Mouse (Mus musculus) lung, embryonic 16.5 days (tissue): ENCODE data around the gene Csnk1d. TPM values are rescaled to one million over a fixed set of nuclear protein-coding genes. Genes with fewer than 3 reads are reported as not detected.
A peak's percentile ranks its signal among the peaks of the same experiment; 100 is the strongest.

Source experiments
- ATAC-seq: fragments of 200-750 bp; cut with Nextera tagmentation; 2 replicates; pipeline ENCODE4 v1.8.0; 2017; ENCODE audit warnings: low read depth, mild to moderate bottlenecking, moderate library complexity
- H3K27ac ChIP-seq: fragments of 300-500 bp; sonication (generic); 2 replicates; pipeline ENCODE4 v1.5.1; 2014; ENCODE audit warnings: mild to moderate bottlenecking, control low read depth, low read length
- H3K27me3 ChIP-seq: fragments of 300-500 bp; sonication (generic); 2 replicates; pipeline ENCODE4 v1.6.1; 2014; ENCODE audit warnings: low read depth, low read length, mixed read lengths; ENCODE audit not compliant: control insufficient read depth, insufficient read depth
- H3K36me3 ChIP-seq: fragments of 300-500 bp; sonication (generic); 2 replicates; pipeline ENCODE4 v1.6.1; 2014; ENCODE audit warnings: low read length; ENCODE audit not compliant: control insufficient read depth, insufficient read depth
- H3K4me1 ChIP-seq: fragments of 300-500 bp; sonication (generic); replicated peaks from 2 replicates; pipeline ENCODE4 v1.6.1; 2014; ENCODE audit warnings: low read length, mixed read lengths; ENCODE audit not compliant: control insufficient read depth, insufficient read depth
- H3K4me2 ChIP-seq: fragments of 300-500 bp; sonication (generic); 2 replicates; pipeline ENCODE4 v1.6.1; 2014; ENCODE audit warnings: low read depth, low read length, control low read depth
- H3K4me3 ChIP-seq: fragments of 300-500 bp; sonication (generic); 2 replicates; pipeline ENCODE4 v1.5.1; 2014; ENCODE audit warnings: mild to moderate bottlenecking, low read length, control low read depth
- H3K9ac ChIP-seq: fragments of 300-500 bp; sonication (generic); 2 replicates; pipeline ENCODE4 v1.6.1; 2014; ENCODE audit warnings: low read length, control low read depth
- H3K9me3 ChIP-seq: fragments of 300-500 bp; sonication (generic); 2 replicates; pipeline ENCODE4 v1.6.1; 2016; ENCODE audit warnings: low read length; ENCODE audit not compliant: control insufficient read depth
- WGBS: fragments of 180-500 bp; shearing (Covaris S2); extraction: QIAGEN DNeasy Blood & Tissue Kit; methylation state at CpG from one replicate; pipeline ENCODE4 v1.1.7; 2014; 5-methylcytosine and 5-hydroxymethylcytosine counted together
- polyA plus RNA-seq: library from polyadenylated mRNA; unstranded; fragments of >200 nt; fragmentation: Nextera tagmentation; extraction: Ambion mirVana; gene quantifications from 2 replicates; pipeline ENCODE4 v1.2.1, GENCODE M21; 2015

Csnk1d gene
- polyA plus RNA-seq: 120 and 121 TPM in 2 replicates

GRCm38 (mm10) chr11:120990951-120991526 lies at the start of gene Csnk1d:
Gene Csnk1d, minus strand, starts transcription at chr11:120991330.
- Histone ChIP-seq H3K9me3 (no peaks in the 10 kb centered on the region), H3K36me3 (peaks cover 10% of the 10 kb centered on the region), H3K27me3 (no peaks in the 10 kb centered on the region), H3K4me1 (peaks cover 29% of the 10 kb centered on the region), H3K9ac (peak within 1 kb of the TSS; percentile 100), H3K27ac (peak within 1 kb of the TSS; percentile 96), H3K4me2 (peak within 1 kb of the TSS; percentile 97), H3K4me3 (peak within 1 kb of the TSS; percentile 98)
- WGBS: under 1% methylated on average over 58 of the region's 59 CpGs
- peak; percentile 93 for ATAC-seq

DNA sequence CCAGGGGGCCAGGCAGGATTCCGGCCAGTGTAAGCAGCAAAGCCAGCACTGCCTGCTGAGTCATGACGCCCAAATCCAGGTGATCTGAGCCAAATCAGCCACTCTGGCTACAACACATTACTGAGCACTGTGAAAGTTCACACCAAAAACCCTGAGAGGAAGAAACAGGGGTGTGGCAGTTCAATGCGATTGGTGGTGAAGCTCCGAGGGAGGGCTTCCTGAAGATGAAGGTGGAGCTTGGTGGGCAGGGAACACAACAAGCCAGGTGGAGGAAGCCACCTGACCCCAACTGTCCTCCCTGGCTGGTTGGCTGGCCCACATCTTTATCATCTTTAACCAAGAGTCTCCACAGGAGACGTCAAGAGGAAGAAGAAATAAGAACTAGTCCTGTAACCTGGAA lies 48.2 kb upstream of the Csnk1d start, which contains the start of gene Cd7:
Cd7 (minus strand) TSS at position 117 of the 400 bp plus-strand sequence.
- no peak for ATAC-seq
- Histone ChIP-seq H3K27me3 (no peaks in the 10 kb centered on the region; the same call in 1 of the 2 replicates), H3K36me3 (no peaks in the 10 kb centered on the region), H3K27ac (no peak within 1 kb of the TSS), H3K9me3 (no peaks in the 10 kb centered on the region), H3K4me2 (no peak within 1 kb of the TSS), H3K4me1 (no peaks in the 10 kb centered on the region), H3K9ac (no peak within 1 kb of the TSS), H3K4me3 (no peak within 1 kb of the TSS)
- 51% methylated on average over 5 of the region's 5 CpGs for WGBS

DNA sequence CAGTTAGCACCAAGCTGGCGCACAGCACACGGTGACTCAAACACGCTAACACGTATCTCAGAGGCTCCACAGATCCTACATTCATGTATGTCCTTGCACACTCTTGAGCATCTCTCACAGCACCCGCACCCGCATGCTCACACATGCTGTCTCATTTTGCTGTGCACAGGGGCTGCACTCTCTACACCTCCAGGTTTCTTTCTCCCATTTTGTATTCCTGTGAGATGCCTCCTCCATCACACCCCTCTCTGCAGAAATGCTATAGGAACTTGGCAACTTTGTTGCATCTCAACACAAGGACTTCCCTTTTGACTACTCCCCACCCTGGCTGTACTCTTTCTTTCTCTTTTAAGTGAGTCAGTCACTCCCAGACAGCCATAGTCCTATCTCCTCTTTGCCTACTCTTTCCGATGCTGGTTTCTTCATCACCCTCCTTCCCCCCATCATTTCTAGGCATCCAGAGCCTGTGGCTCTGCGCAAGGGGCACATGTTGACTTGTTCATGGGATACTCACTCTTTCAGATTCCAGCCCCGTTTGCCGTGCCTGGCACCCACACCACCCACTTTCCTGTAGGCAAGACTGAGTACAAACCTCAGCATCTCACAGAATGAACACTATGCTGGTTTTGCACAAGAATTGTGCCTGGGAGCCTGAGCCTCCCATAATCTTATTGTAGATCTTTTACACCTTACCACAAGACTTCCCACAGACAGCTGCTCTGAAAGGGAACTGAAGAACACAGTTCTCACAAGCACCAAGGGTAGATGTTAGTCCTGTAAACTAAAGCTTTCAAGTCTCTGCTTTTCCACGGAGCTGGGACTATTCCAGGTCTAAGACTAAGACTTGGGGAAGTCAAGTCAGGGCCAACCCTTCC lies 47.5 kb upstream of the Csnk1d start:
- no peak overlapping the region for H3K4me2 ChIP-seq
- WGBS: 88% methylated on average over 11 of the region's 11 CpGs
- H3K9ac ChIP-seq: no peak overlapping the region
- no peak overlapping the region for H3K4me3 ChIP-seq
- H3K9me3 ChIP-seq: no peaks in the 10 kb centered on the region
- no peak for ATAC-seq
- no peak overlapping the region for H3K27ac ChIP-seq
- H3K4me1 ChIP-seq: no peaks in the 10 kb centered on the region
- no peaks in the 10 kb centered on the region; the same call in 1 of the 2 replicates for H3K27me3 ChIP-seq
- H3K36me3 ChIP-seq: no peaks in the 10 kb centered on the region

DNA sequence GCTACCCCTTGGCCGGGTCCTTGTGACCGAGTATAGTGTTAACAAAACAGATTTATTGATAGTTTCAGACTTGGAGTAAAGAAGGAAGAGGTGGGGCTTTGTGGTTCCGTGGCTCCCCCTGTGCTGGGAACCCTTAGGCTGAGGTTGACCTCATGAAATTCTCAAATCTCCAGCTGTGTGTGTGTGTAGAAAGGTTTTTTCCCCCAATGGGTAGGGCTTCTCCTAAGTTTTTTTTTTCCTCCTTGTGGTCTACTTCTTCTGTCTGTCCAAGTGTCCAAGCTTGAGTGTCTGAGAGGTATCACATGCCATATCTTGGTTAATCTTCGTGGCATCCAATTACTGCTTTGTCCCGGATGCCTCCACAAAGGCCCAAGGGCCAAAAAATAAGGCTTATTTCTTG lies 42.0 kb upstream of the Csnk1d start:
- 71% methylated on average over 5 of the region's 5 CpGs for WGBS
- ATAC-seq: no peak
- H3K9me3 ChIP-seq: no peaks in the 10 kb centered on the region

DNA sequence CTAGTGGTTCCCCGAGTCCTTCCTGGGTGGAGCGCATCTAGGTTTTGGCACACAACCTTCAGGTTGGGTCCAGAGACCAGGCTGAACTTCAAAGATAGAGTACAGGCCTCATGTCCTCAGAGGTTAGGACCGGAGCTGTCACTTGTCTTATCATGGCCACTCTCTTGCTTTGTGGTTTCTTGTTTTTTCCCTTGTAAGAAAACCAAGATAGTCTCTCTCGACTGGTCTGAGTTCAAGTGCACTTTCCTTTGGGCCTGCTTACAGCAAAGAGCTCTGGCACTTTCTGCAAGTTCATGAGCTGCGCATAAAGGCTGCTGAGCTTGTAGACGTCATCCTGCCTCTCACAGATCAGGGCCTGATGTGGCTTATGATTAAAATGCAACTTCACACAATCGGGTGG lies 36.1 kb upstream of the Csnk1d start:
- Histone ChIP-seq H3K4me3 (no peak overlapping the region), H3K27ac (no peak overlapping the region), H3K4me1 (no peaks in the 10 kb centered on the region), H3K9me3 (no peaks in the 10 kb centered on the region), H3K9ac (no peak overlapping the region), H3K27me3 (no peaks in the 10 kb centered on the region), H3K36me3 (no peaks in the 10 kb centered on the region), H3K4me2 (no peak overlapping the region)
- 82% methylated on average over 7 of the region's 7 CpGs for WGBS
- ATAC-seq: no peak

More for the DNA sequence above, 42.0 kb upstream of the Csnk1d start:
- Histone ChIP-seq H3K9ac (no peak overlapping the region), H3K4me3 (no peak overlapping the region), H3K4me1 (no peaks in the 10 kb centered on the region), H3K27ac (no peak overlapping the region), H3K27me3 (no peaks in the 10 kb centered on the region), H3K36me3 (no peaks in the 10 kb centered on the region), H3K4me2 (no peak overlapping the region)

DNA sequence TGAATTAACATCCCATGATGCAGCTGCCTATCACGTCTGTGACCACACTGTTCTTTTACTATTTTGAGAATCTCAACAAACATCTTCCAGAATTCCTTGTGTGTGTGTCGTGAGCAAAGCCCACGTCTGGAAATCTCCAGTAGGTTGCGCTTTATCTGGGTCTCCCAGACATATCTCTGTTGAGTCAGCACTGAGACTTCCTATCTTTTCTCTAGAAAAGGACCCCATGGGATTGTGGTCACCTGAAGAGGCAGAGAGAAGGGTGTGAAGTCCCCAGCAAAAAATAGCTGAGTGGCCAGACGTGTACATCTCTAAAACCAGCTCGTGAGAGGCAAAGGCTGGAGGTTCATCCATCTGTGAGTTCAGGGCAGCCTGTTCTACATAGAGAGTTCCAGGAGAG lies 33.0 kb upstream of the Csnk1d start:
- Histone ChIP-seq H3K4me1 (no peaks in the 10 kb centered on the region), H3K36me3 (no peaks in the 10 kb centered on the region), H3K9ac (no peak overlapping the region), H3K27ac (no peak overlapping the region), H3K27me3 (no peaks in the 10 kb centered on the region), H3K9me3 (no peaks in the 10 kb centered on the region), H3K4me2 (no peak overlapping the region), H3K4me3 (no peak overlapping the region)
- WGBS: 51% methylated on average over 6 of the region's 6 CpGs
- ATAC-seq: no peak

DNA sequence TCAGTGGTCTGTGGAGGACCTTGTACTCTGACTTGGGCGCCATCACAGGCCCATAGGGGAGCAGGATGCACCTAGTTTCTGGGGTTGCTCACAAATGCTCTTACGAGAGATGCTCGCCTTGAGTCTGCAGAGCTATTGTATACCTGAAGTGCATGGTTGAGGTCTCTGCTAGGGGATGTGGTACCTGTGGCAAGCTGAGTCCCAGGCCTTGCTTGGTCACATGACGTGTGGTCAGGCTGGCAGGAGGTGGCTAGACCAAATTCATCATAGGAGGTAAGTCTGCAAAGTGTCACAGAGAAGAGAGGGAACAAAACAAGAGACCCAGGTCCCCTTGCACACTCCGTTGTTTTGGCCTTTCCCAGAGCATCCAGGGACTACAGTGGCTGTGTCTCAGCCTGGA lies 28.4 kb upstream of the Csnk1d start:
- Histone ChIP-seq H3K4me2 (no peak overlapping the region), H3K27ac (no peak overlapping the region), H3K4me3 (no peak overlapping the region), H3K4me1 (peaks cover 13% of the 10 kb centered on the region), H3K36me3 (no peaks in the 10 kb centered on the region), H3K27me3 (no peaks in the 10 kb centered on the region), H3K9ac (no peak overlapping the region), H3K9me3 (no peaks in the 10 kb centered on the region)
- ATAC-seq: no peak
- WGBS: 83% methylated on average over 5 of the region's 5 CpGs

DNA sequence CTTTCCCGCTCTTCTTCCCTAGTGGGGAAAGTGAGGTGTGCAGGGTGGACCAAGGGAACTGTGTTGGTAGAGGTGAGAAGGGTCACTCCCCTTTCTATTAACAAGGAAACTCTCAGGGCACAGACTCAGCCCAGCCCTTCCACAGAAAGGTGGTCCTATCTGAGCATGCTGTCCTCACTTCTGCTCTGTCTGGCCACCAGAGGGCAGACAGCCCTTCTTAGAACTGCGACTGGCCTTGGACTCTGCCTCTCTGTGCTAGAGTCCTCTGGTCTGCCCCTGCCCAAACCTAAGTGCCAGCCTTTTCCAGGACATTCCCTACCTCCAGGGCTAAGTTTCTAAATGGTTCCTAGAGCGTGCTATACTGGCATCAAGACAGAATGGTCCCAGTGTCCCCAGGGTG lies 26.6 kb upstream of the Csnk1d start:
- H3K4me1 ChIP-seq: peaks cover 13% of the 10 kb centered on the region
- H3K36me3 ChIP-seq: no peaks in the 10 kb centered on the region
- ATAC-seq: peak; percentile 81
- H3K9me3 ChIP-seq: no peaks in the 10 kb centered on the region
- H3K4me2 ChIP-seq: no peak overlapping the region
- WGBS: 37% methylated on average over 3 of the region's 3 CpGs
- H3K27me3 ChIP-seq: no peaks in the 10 kb centered on the region
- no peak overlapping the region for H3K4me3 ChIP-seq
- H3K9ac ChIP-seq: no peak overlapping the region
- H3K27ac ChIP-seq: no peak overlapping the region

DNA sequence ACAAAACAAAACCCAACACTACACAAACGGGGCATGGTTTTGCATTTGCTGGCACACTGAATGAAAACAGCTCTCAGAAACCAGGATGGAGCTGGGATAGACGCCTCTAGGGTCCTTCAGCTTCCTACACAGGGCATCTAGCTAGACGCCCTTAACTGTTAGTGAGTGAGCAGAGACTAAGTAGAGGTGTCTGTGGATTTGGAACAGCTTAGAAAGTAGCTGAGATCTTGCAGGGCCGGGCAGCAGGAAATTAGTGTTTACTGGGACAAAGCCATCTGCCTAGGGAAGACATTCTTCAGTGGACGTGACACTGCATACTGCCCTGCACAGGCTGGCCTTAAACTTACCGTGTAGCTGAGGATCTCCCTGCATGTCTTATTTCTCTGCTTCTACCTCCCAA lies 24.3 kb upstream of the Csnk1d start:
- peaks cover 13% of the 10 kb centered on the region for H3K4me1 ChIP-seq
- WGBS: 25% methylated on average over 6 of the region's 6 CpGs
- H3K9ac ChIP-seq: peak overlapping the region; percentile 31; the same call in 1 of the 2 replicates
- peak overlapping the region; percentile 50 for H3K27ac ChIP-seq
- H3K27me3 ChIP-seq: no peaks in the 10 kb centered on the region
- H3K9me3 ChIP-seq: no peaks in the 10 kb centered on the region
- ATAC-seq: peak; percentile 51
- H3K4me2 ChIP-seq: peak overlapping the region; percentile 64; the same call in 1 of the 2 replicates
- no peaks in the 10 kb centered on the region for H3K36me3 ChIP-seq
- H3K4me3 ChIP-seq: no peak overlapping the region
